Mouse (Mus musculus) natural killer cell, adult 2 months (primary cell): ENCODE data around the gene Ncam1.

Experiments used
- DNase-seq, 2 experiments: peaks; one replicate each; pipeline ENCODE4 v3.0.0; 2022; ENCODE audit warnings: low spot score in 2 of 2

The Ncam1 gene

GRCm38 (mm10) chr9:49751466-49751865 is 47.3 kb downstream of the Ncam1 start:
- DNase-seq = no peak

GRCm38 (mm10) chr9:49746176-49746575 is 52.5 kb downstream of the Ncam1 start:
- no peak for DNase-seq

GRCm38 (mm10) chr9:49745696-49746095 is 53.0 kb downstream of the Ncam1 start:
- no peak for DNase-seq

GRCm38 (mm10) chr9:49744286-49744685 is 54.4 kb downstream of the Ncam1 start:
- no peak for DNase-seq

GRCm38 (mm10) chr9:49739935-49740334 is 58.8 kb downstream of the Ncam1 start:
- DNase-seq = no peak

- DNase-seq = no peak
Observed at GRCm38 (mm10) chr9:49738546-49738945, 60.2 kb downstream of the Ncam1 start.

- DNase-seq = no peak
Observed at GRCm38 (mm10) chr9:49737166-49737565, 61.6 kb downstream of the Ncam1 start.

GRCm38 (mm10) chr9:49734348-49735007 is 64.2 kb downstream of the Ncam1 start:
- DNase-seq = no peak

- DNase-seq = no peak
Observed at GRCm38 (mm10) chr9:49733726-49734125, 65.0 kb downstream of the Ncam1 start.

GRCm38 (mm10) chr9:49729479-49729878 is 69.2 kb downstream of the Ncam1 start:
- DNase-seq = no peak

GRCm38 (mm10) chr9:49728211-49728610 is 70.5 kb downstream of the Ncam1 start:
- DNase-seq = no peak

- no peak for DNase-seq
Observed at GRCm38 (mm10) chr9:49722765-49723164, 76.0 kb downstream of the Ncam1 start.

GRCm38 (mm10) chr9:49715121-49715520 is 83.6 kb downstream of the Ncam1 start:
- DNase-seq = no peak

GRCm38 (mm10) chr9:49714091-49714490 is 84.6 kb downstream of the Ncam1 start:
- DNase-seq = no peak

- no peak for DNase-seq
Observed at GRCm38 (mm10) chr9:49707646-49708045, 91.1 kb downstream of the Ncam1 start.

- DNase-seq = no peak
Observed at GRCm38 (mm10) chr9:49704196-49704967, 94.3 kb downstream of the Ncam1 start.

GRCm38 (mm10) chr9:49695371-49695770 is 103.4 kb downstream of the Ncam1 start:
- no peak for DNase-seq

GRCm38 (mm10) chr9:49692791-49693190 is 105.9 kb downstream of the Ncam1 start:
- no peak for DNase-seq

GRCm38 (mm10) chr9:49691344-49691743 is 107.4 kb downstream of the Ncam1 start:
- no peak for DNase-seq

- DNase-seq = no peak
Observed at GRCm38 (mm10) chr9:49683566-49684273, 115.0 kb downstream of the Ncam1 start.

- no peak for DNase-seq
Observed at GRCm38 (mm10) chr9:49681848-49682469, 116.8 kb downstream of the Ncam1 start.

- no peak for DNase-seq
Observed at GRCm38 (mm10) chr9:49679270-49679669, 119.5 kb downstream of the Ncam1 start.
